Mouse (Mus musculus) spleen, postnatal 10 days (tissue): ENCODE measurements around the gene Wdr53.
A peak's percentile ranks its signal among the peaks of the same experiment; 100 is the strongest.
"Not testable (repeated sequence)": the region's sequence is repeated elsewhere in the genome, so short reads cannot be mapped to it uniquely, and the experiment has no call there.

ENCODE experiments used
- DNase-seq, 2 experiments: peaks; one replicate each; pipeline ENCODE4 v3.0.0; 2021 to 2022; ENCODE audit warnings: low spot score in 2 of 2

Wdr53 gene

DNA sequence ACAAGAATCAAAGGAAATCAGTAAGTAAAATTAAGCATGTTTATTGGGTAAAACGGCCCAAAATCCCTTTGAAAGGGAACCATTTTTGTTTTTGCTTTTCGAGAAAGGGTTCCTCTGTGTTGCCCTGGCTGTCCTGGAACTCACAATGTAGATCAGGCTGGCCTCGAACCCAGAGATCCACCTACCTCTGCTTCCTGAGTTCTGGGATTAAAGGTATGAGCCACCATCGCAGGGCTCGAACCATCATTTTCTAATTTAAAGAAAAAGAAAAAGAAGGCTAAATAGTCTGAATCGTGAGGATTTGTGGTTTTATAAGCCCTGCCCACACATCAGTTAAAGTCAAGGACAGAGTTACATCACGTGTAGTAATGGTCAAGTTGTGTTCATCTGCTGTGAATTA, 31.4 kb downstream of the Wdr53 start:
- DNase-seq: peak; percentile 22 to 24

DNA sequence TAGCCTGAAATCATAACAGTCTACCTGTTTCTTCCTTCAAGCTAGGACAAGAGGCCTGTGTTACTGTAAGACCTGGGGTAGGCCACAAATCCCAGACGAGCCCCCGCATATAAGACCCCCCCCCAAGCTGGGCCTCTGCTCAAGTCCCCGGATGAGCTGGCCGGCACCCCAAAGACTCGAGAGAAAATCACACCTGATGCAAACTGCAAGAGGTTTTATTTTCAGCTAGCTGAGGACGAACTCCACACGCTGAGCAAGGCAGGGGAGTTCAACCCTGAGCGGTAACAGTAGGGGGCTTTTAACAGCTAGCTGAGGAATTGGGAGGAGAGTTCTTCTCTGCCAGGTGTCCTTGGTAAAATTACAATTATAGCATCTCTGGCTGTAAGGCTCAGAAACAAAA, 33.2 kb downstream of the Wdr53 start:
- no peak for DNase-seq

DNA sequence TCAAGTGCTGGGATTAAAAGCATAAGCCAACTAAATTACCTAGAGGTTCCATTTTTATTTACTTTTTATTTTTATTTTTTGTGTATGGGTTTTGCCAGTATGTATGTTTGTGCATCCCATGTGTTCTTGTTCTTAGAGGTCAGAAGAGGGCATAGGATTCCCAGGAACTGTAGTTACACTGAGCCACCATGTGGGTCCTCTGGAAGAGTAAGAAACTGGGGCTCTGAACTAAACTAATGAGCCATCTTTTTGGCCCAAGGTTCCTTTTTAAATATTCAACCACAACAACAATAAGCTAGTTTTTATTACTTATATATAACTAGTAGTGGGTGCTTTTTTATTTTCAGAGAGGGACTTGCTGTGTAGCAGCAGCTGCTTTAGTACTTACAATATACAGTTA, 35.6 kb downstream of the Wdr53 start:
- no peak for DNase-seq

DNA sequence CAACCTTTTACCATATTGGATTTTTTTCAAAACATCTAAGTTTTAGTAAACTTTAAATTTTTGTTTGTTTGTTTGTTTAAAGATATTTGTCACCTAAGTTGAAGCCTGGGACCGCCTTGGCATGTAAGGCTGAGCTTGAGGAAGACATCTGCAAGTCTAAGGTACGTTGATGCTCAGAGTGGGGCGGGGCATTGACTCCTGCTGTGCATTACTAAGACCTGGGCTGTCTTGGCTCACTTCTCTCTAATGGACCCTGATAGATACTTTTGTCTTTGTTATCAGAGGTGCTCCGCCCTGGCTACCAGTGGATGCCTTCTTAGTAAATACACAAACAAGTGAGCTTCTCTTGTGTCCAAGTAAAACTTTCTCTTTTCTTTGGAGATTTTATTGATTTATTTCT, 44.8 kb downstream of the Wdr53 start:
- no peak for DNase-seq

DNA sequence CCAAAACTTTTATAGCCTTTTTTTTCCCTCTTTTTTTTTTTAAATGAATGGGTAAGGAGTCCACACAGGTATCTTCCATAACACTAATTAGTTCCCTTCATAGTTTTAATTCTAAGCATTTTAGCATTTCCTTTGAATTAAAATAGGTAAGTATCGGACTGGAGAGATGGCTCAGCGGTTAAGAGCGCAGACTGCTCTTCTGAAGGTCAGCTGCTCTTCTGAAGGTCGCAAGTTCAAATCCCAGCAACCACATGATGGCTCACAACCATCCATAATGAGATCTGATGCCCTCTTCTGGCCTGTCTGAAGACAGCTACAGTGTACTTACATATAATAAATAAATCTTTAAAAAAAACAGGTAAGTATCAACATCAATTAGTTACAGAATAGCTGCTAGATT, 52.6 kb downstream of the Wdr53 start:
- DNase-seq: not testable (repeated sequence)

DNA sequence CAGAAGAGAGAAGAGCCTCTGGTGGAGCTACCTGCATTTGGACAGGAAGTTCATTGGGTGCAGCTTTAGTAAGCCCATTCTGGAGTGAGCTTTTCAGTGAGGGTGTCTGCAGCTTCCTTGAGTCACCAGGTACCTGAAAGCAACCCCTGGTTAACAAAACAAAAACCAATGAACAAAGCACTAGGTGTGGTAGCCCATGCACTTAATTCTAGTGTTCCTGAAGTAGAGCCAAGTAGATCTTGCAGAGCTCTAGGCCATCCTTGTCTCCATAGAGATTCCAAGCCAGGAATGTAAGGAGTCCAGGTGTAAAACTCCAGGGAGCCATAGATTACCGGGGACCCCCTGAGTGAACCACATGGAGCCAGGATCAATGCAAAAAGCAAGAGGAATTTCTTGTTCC, 56.0 kb downstream of the Wdr53 start:
- no peak for DNase-seq

DNA sequence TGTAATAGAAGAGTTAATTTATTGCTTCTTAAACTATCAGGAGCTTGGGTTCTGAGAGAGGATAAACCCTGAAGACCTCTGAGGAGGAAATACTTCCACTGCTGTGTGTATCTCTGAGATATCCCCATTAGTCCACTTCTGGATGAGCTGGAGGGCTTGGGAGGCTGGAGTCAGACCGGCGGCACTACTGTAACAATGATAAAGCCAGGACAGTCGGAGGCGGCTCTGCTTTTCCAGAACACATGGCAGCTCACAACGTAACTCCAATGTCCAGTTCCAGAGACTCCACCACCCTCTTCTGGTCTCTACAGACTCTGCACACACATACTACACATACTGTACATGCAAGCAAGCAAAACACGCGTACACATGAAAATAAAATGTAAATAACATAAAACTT, 56.9 kb downstream of the Wdr53 start:
- DNase-seq: no peak
